Mouse (Mus musculus) C2C12 (cell line): ENCODE measurements around the gene Dnah8. TPM values are rescaled to one million over a fixed set of nuclear protein-coding genes. Genes with fewer than 3 reads are reported as not detected.
A peak's percentile ranks its signal among the peaks of the same experiment; 100 is the strongest.

Source experiments
- H3K27me3 ChIP-seq: one replicate; pipeline ENCODE4 v1.6.1; 2011; ENCODE audit not compliant: control insufficient read depth, insufficient read depth, insufficient read length
- H3K36me3 ChIP-seq: one replicate; pipeline ENCODE4 v1.6.1; 2011; ENCODE audit not compliant: control insufficient read depth, insufficient read depth
- H3K4me3 ChIP-seq: one replicate; pipeline ENCODE4 v1.5.1; 2011; ENCODE audit warnings: mild to moderate bottlenecking, control low read depth; ENCODE audit not compliant: poor library complexity, insufficient read depth, severe bottlenecking
- H3K79me2 ChIP-seq: one replicate; pipeline ENCODE4 v1.6.1; 2011; ENCODE audit not compliant: control insufficient read depth, insufficient read depth
- H3K79me3 ChIP-seq: one replicate; pipeline ENCODE4 v1.6.1; 2011; ENCODE audit warnings: low read depth, control low read depth
- H3ac ChIP-seq: one replicate; pipeline ENCODE3; 2011; ENCODE audit warnings: low read depth; ENCODE audit not compliant: control insufficient read depth, insufficient read length
- CEBPB ChIP-seq: IDR thresholded peaks from one replicate; pipeline ENCODE4 v1.6.1; 2011; ENCODE audit warnings: low read depth, mild to moderate bottlenecking, control low read depth, moderate library complexity
- CTCF ChIP-seq: IDR thresholded peaks from one replicate; pipeline ENCODE4 v1.5.1; 2011; ENCODE audit not compliant: control insufficient read depth, insufficient read depth, insufficient read length
- FOSL1 ChIP-seq: IDR thresholded peaks from one replicate; pipeline ENCODE4 v1.8.0; 2011; ENCODE audit warnings: mild to moderate bottlenecking, low read length; ENCODE audit not compliant: poor library complexity, insufficient read depth, severe bottlenecking
- MAX ChIP-seq: IDR thresholded peaks from one replicate; pipeline ENCODE4 v1.6.1; 2011; ENCODE audit warnings: mild to moderate bottlenecking, control low read depth
- MYOD1 ChIP-seq: IDR thresholded peaks from one replicate; pipeline ENCODE4 v1.6.1; 2011; ENCODE audit warnings: low read depth; ENCODE audit not compliant: control insufficient read depth, insufficient read length
- MYOG ChIP-seq: IDR thresholded peaks from one replicate; pipeline ENCODE4 v1.6.1; 2011; ENCODE audit not compliant: control insufficient read depth, insufficient read length; ENCODE audit errors: extremely low read depth
- USF1 ChIP-seq: IDR thresholded peaks from one replicate; pipeline ENCODE4 v1.6.1; 2011; ENCODE audit warnings: low read depth, mild to moderate bottlenecking, control low read depth, moderate library complexity
- polyA plus RNA-seq: library from polyadenylated mRNA; unstranded; fragments of >200 nt; fragmentation: generic; extraction: Trizol; gene quantifications from one replicate; pipeline ENCODE4 v1.2.1, GENCODE M21; 2012; ENCODE audit warnings: missing spikeins

Dnah8 gene
- polyA plus RNA-seq, 1 experiment: 0.32 TPM

DNA sequence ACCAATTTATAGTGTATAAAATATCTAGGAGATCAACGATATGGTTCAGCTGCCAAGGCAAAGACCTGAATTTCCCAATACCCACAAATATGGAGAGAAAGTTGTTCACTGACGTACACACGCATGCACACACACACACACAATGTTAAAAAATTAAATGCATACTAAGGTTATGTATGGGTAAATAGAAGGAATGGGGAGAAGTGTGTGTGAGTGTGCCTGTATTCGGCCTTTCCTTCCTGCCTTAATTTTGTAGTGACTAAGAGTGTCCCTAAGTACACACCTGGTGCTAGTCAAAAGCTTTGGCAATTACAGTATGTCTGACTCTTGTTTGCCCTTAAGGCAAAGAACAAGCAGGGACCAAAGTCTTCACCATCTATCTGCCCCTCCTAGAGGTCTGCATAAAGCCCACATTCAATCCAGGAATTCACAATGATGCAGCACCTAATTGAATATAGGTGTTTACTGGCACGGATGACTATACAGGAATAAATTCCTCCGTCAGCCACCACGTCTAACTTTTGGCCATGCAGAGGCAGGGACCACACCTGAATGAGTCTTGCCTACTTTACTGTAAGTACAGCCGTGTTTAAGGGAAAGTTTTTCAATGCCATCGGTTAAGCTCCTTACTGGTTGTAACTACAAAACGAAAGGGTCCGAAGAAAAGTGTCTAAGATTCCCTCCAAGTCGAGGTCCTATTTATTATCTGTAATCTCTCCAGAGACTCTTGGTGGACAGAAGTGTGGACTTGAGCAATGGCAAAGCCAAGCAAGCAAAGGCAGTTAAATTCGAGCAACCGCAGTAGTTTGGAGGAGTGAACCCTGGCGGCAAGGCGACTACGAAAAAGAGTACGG lies 12.7 kb upstream of the Dnah8 start:
- peaks cover 41% of the 10 kb centered on the region for H3K79me3 ChIP-seq
- peaks cover 57% of the 10 kb centered on the region for H3K79me2 ChIP-seq
- peak overlapping the region; percentile 64 for H3ac ChIP-seq
- no peaks in the 10 kb centered on the region for H3K27me3 ChIP-seq
- peak overlapping the region; percentile 72 for H3K4me3 ChIP-seq
- TF ChIP-seq CTCF (no peak), CEBPB (no peak), MYOD1 (no peak), MYOG (no peak), MAX (no peak), FOSL1 (no peak), USF1 (no peak)
- H3K36me3 ChIP-seq: peaks cover 9% of the 10 kb centered on the region

GRCm38 (mm10) chr17:30612075-30612859 lies 11.9 kb upstream of the Dnah8 start:
- TF ChIP-seq CEBPB (no peak), MAX (peak; percentile 54), CTCF (peak; percentile 36)
- peak overlapping the region; percentile 64 for H3ac ChIP-seq
- peaks cover 6% of the 10 kb centered on the region for H3K36me3 ChIP-seq
- peak overlapping the region; percentile 72 for H3K4me3 ChIP-seq
- H3K27me3 ChIP-seq: no peaks in the 10 kb centered on the region
- H3K79me3 ChIP-seq: peaks cover 36% of the 10 kb centered on the region
- H3K79me2 ChIP-seq: peaks cover 49% of the 10 kb centered on the region

DNA sequence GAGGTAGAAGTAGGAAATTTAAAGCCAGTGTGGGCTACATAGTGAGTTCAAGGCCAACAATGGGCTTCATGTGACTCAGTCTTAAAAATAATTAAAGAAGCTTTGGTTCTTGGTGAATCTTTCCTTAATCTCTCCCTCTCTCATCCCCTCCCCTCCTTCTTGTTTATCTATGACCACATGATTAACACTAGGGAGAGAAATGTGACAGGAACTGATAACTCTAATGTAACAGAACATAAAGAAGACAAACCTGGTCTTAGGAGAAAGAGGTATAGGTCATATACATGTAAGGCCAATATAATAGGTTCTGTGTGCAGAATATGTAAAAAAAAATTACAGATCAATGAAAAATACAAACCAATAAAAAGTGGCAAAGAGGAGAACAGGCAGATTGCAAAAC lies 10.8 kb upstream of the Dnah8 start:
- Histone ChIP-seq H3ac (no peak overlapping the region), H3K79me3 (peaks cover 26% of the 10 kb centered on the region), H3K4me3 (no peak overlapping the region)

DNA sequence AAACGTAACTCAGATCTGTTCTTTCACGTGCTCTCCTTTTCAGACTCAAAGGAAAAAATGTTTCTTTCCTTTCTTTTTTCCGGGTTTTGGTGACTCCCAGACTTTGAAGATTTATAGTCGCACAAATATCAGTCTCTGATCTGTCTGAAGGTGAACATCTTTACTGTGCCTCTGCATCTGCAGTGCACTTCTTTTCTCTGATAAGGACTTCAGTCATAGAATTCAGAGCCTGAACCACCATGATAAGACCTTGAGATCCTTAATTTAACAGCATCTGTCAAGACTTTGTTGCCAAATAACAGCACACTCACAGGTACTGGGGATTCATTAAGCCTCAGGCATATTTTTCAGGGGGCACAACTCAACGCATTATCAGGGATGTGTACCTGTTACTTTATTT lies 8.0 kb upstream of the Dnah8 start:
- Histone ChIP-seq H3K27me3 (no peaks in the 10 kb centered on the region), H3K79me3 (peaks cover 7% of the 10 kb centered on the region), H3K79me2 (peaks cover 10% of the 10 kb centered on the region), H3ac (no peak overlapping the region), H3K36me3 (no peaks in the 10 kb centered on the region), H3K4me3 (no peak overlapping the region)
- TF ChIP-seq CTCF (no peak), CEBPB (no peak), MYOD1 (no peak), MAX (no peak), MYOG (no peak), USF1 (no peak), FOSL1 (no peak)

More for the DNA sequence above, 10.8 kb upstream of the Dnah8 start:
- Histone ChIP-seq H3K27me3 (no peaks in the 10 kb centered on the region), H3K79me2 (peaks cover 38% of the 10 kb centered on the region), H3K36me3 (peaks cover under 1% of the 10 kb centered on the region)
- TF ChIP-seq CEBPB: no peak
- TF ChIP-seq CTCF: no peak
- no peak for TF ChIP-seq MAX
- TF ChIP-seq USF1: no peak
- TF ChIP-seq MYOD1: no peak
- no peak for TF ChIP-seq MYOG
- TF ChIP-seq FOSL1: no peak

GRCm38 (mm10) chr17:30618136-30618891 lies 5.8 kb upstream of the Dnah8 start:
- no peak for TF ChIP-seq USF1
- no peak for TF ChIP-seq MAX
- TF ChIP-seq MYOD1: no peak
- no peak for TF ChIP-seq MYOG
- no peak for TF ChIP-seq CEBPB
- no peak for TF ChIP-seq CTCF
- TF ChIP-seq FOSL1: no peak
- Histone ChIP-seq H3K79me2 (no peaks in the 10 kb centered on the region), H3K27me3 (no peaks in the 10 kb centered on the region), H3K4me3 (no peak overlapping the region), H3K79me3 (no peaks in the 10 kb centered on the region), H3K36me3 (no peaks in the 10 kb centered on the region), H3ac (no peak overlapping the region)
